Mouse (Mus musculus) cortical plate, adult 2 months (tissue): ENCODE data around the gene Grik4.

Experiments
- CTCF ChIP-seq: fragments of 200-500 bp; IDR thresholded peaks from 2 replicates; pipeline ENCODE4 v1.5.1; 2011; ENCODE audit warnings: mild to moderate bottlenecking, control low read depth, low read length; ENCODE audit not compliant: insufficient read depth; ENCODE audit errors: extremely low read depth
- POLR2A ChIP-seq: fragments of 200-500 bp; IDR thresholded peaks from 2 replicates; pipeline ENCODE4 v1.6.1; 2011; ENCODE audit warnings: mild to moderate bottlenecking, low read length, control low read depth; ENCODE audit not compliant: insufficient read depth; ENCODE audit errors: extremely low read depth

- no peak for TF ChIP-seq CTCF
- TF ChIP-seq POLR2A, result no peak
Observed at GRCm38 (mm10) chr9:42844301-42844700, 100.0 kb downstream of the Grik4 start.
